Mouse (Mus musculus) spleen, adult 18-20 months (tissue): ENCODE results near the gene Eps15.
"Not testable (repeated sequence)": the region's sequence is repeated elsewhere in the genome, so short reads cannot be mapped to it uniquely, and the experiment has no call there.

Source experiments
- DNase-seq, 2 experiments: peaks; one replicate each; pipeline ENCODE4 v3.0.0; 2022; ENCODE audit warnings: mixed read lengths in 2 of 2

Gene Eps15

GRCm38 (mm10) chr4:109404908-109405307, 124.8 kb downstream of the Eps15 start:
- not testable (repeated sequence) for DNase-seq

- DNase-seq = no peak
Measured at GRCm38 (mm10) chr4:109405415-109405814, 125.3 kb downstream of the Eps15 start.

GRCm38 (mm10) chr4:109406054-109406485, 126.0 kb downstream of the Eps15 start:
- DNase-seq = no peak

- no peak for DNase-seq
Measured at GRCm38 (mm10) chr4:109406486-109407175, 126.6 kb downstream of the Eps15 start, which contains the start of gene Ttc39a. Gene Ttc39a (plus strand): TSS chr4:109406623.

- no peak for DNase-seq
Measured at GRCm38 (mm10) chr4:109407176-109407520, 127.1 kb downstream of the Eps15 start.

- no peak for DNase-seq
Measured at GRCm38 (mm10) chr4:109407701-109408485, 127.8 kb downstream of the Eps15 start.

GRCm38 (mm10) chr4:109410681-109411376, 130.8 kb downstream of the Eps15 start:
- DNase-seq = no peak

- no peak for DNase-seq
Measured at GRCm38 (mm10) chr4:109411377-109411967, 131.4 kb downstream of the Eps15 start.

GRCm38 (mm10) chr4:109412233-109412632, 132.2 kb downstream of the Eps15 start:
- DNase-seq = no peak

GRCm38 (mm10) chr4:109417998-109418397, 137.9 kb downstream of the Eps15 start:
- no peak for DNase-seq

GRCm38 (mm10) chr4:109419017-109419416, 138.9 kb downstream of the Eps15 start:
- DNase-seq = no peak

GRCm38 (mm10) chr4:109419563-109419962, 139.5 kb downstream of the Eps15 start:
- no peak for DNase-seq

- peak in 1 of 2 experiments; percentile 38 for DNase-seq
Measured at GRCm38 (mm10) chr4:109420138-109420795, 140.2 kb downstream of the Eps15 start.

GRCm38 (mm10) chr4:109421608-109422007, 141.5 kb downstream of the Eps15 start:
- no peak for DNase-seq

GRCm38 (mm10) chr4:109422436-109422835, 142.4 kb downstream of the Eps15 start:
- no peak for DNase-seq

- DNase-seq = no peak
Measured at GRCm38 (mm10) chr4:109423438-109423837, 143.4 kb downstream of the Eps15 start.

- DNase-seq = no peak
Measured at GRCm38 (mm10) chr4:109427058-109427457, 147.0 kb downstream of the Eps15 start.

- DNase-seq = no peak
Measured at GRCm38 (mm10) chr4:109430250-109430649, 150.2 kb downstream of the Eps15 start.

- peak; percentile 50 to 61 for DNase-seq
Measured at GRCm38 (mm10) chr4:109430854-109431253, 150.8 kb downstream of the Eps15 start.

- DNase-seq = no peak
Measured at GRCm38 (mm10) chr4:109432668-109433375, 152.8 kb downstream of the Eps15 start.

- DNase-seq = no peak
Measured at GRCm38 (mm10) chr4:109433641-109434040, 153.6 kb downstream of the Eps15 start.

GRCm38 (mm10) chr4:109434256-109434655, 154.2 kb downstream of the Eps15 start:
- DNase-seq = no peak
